Mouse (Mus musculus): ENCODE measurements around the gene Lrrc4c. TPM values are rescaled to one million over a fixed set of nuclear protein-coding genes. Genes with fewer than 3 reads are reported as not detected.
A peak's percentile ranks its signal among the peaks of the same experiment; 100 is the strongest.

Lrrc4c gene
- polyA plus RNA-seq, 1 experiment = 0.06 TPM

- TF ChIP-seq CTCF (IDR thresholded peaks at IDR 0.05; ENCODE audit: control insufficient read depth, insufficient read depth, insufficient replicate concordance, low read depth, low read length) = no peak
- no peak for TF ChIP-seq POLR2A (IDR thresholded peaks at IDR 0.05; ENCODE audit: control insufficient read depth, low read depth, low read length)
- Histone ChIP-seq H3K27me3 (ENCODE audit: control insufficient read depth, insufficient read depth, low read length) (no peaks in the 10 kb centered on the region), H3K4me3 (ENCODE audit: control insufficient read depth, low read depth, low read length) (peak overlapping the region; percentile 51), H3K36me3 (ENCODE audit: control insufficient read depth, insufficient read depth, low read length) (no peaks in the 10 kb centered on the region), H3K4me1 (ENCODE audit: control insufficient read depth, insufficient read depth, low read length) (peaks cover 4% of the 10 kb centered on the region; the same call in 1 of the 2 replicates), H3K27ac (ENCODE audit: control insufficient read depth, insufficient read depth, low read depth, low read length) (no peak overlapping the region)
Observed at GRCm38 (mm10) chr2:97467031-97467549, 1149.1 kb downstream of the Lrrc4c start.

- Histone ChIP-seq H3K4me3 (ENCODE audit: control insufficient read depth, low read depth, low read length) (no peak overlapping the region), H3K4me1 (ENCODE audit: control insufficient read depth, insufficient read depth, low read length) (peaks cover 4% of the 10 kb centered on the region; the same call in 1 of the 2 replicates), H3K27me3 (ENCODE audit: control insufficient read depth, insufficient read depth, low read length) (no peaks in the 10 kb centered on the region), H3K36me3 (ENCODE audit: control insufficient read depth, insufficient read depth, low read length) (no peaks in the 10 kb centered on the region), H3K27ac (ENCODE audit: control insufficient read depth, insufficient read depth, low read depth, low read length) (no peak overlapping the region)
- no peak for TF ChIP-seq CTCF (IDR thresholded peaks at IDR 0.05; ENCODE audit: control insufficient read depth, insufficient read depth, insufficient replicate concordance, low read depth, low read length)
- TF ChIP-seq POLR2A (IDR thresholded peaks at IDR 0.05; ENCODE audit: control insufficient read depth, low read depth, low read length) = no peak
Observed at GRCm38 (mm10) chr2:97467664-97468063, 1149.7 kb downstream of the Lrrc4c start.

GRCm38 (mm10) chr2:97468372-97468771 is 1150.4 kb downstream of the Lrrc4c start:
- Histone ChIP-seq H3K4me1 (ENCODE audit: control insufficient read depth, insufficient read depth, low read length) (peaks cover 4% of the 10 kb centered on the region; the same call in 1 of the 2 replicates), H3K27ac (ENCODE audit: control insufficient read depth, insufficient read depth, low read depth, low read length) (no peak overlapping the region), H3K27me3 (ENCODE audit: control insufficient read depth, insufficient read depth, low read length) (no peaks in the 10 kb centered on the region), H3K36me3 (ENCODE audit: control insufficient read depth, insufficient read depth, low read length) (no peaks in the 10 kb centered on the region), H3K4me3 (ENCODE audit: control insufficient read depth, low read depth, low read length) (no peak overlapping the region)
- TF ChIP-seq POLR2A (IDR thresholded peaks at IDR 0.05; ENCODE audit: control insufficient read depth, low read depth, low read length) = no peak
- TF ChIP-seq CTCF (IDR thresholded peaks at IDR 0.05; ENCODE audit: control insufficient read depth, insufficient read depth, insufficient replicate concordance, low read depth, low read length) = no peak

GRCm38 (mm10) chr2:97469396-97469795 is 1151.4 kb downstream of the Lrrc4c start:
- Histone ChIP-seq H3K27ac (ENCODE audit: control insufficient read depth, insufficient read depth, low read depth, low read length) (no peak overlapping the region), H3K36me3 (ENCODE audit: control insufficient read depth, insufficient read depth, low read length) (no peaks in the 10 kb centered on the region), H3K4me1 (ENCODE audit: control insufficient read depth, insufficient read depth, low read length) (peaks cover 4% of the 10 kb centered on the region; the same call in 1 of the 2 replicates), H3K4me3 (ENCODE audit: control insufficient read depth, low read depth, low read length) (no peak overlapping the region), H3K27me3 (ENCODE audit: control insufficient read depth, insufficient read depth, low read length) (no peaks in the 10 kb centered on the region)
- TF ChIP-seq POLR2A (IDR thresholded peaks at IDR 0.05; ENCODE audit: control insufficient read depth, low read depth, low read length) (no peak), CTCF (IDR thresholded peaks at IDR 0.05; ENCODE audit: control insufficient read depth, insufficient read depth, insufficient replicate concordance, low read depth, low read length) (no peak)

- Histone ChIP-seq H3K36me3 (ENCODE audit: control insufficient read depth, insufficient read depth, low read length) (no peaks in the 10 kb centered on the region), H3K4me3 (ENCODE audit: control insufficient read depth, low read depth, low read length) (no peak overlapping the region), H3K4me1 (ENCODE audit: control insufficient read depth, insufficient read depth, low read length) (no peaks in the 10 kb centered on the region), H3K27ac (ENCODE audit: control insufficient read depth, insufficient read depth, low read depth, low read length) (no peak overlapping the region), H3K27me3 (ENCODE audit: control insufficient read depth, insufficient read depth, low read length) (no peaks in the 10 kb centered on the region)
- TF ChIP-seq POLR2A (IDR thresholded peaks at IDR 0.05; ENCODE audit: control insufficient read depth, low read depth, low read length) = no peak
- no peak for TF ChIP-seq CTCF (IDR thresholded peaks at IDR 0.05; ENCODE audit: control insufficient read depth, insufficient read depth, insufficient replicate concordance, low read depth, low read length)
Observed at GRCm38 (mm10) chr2:97478175-97478924, 1160.4 kb downstream of the Lrrc4c start.

GRCm38 (mm10) chr2:97478925-97479298 is 1160.9 kb downstream of the Lrrc4c start:
- Histone ChIP-seq H3K27ac (ENCODE audit: control insufficient read depth, insufficient read depth, low read depth, low read length) (no peak overlapping the region), H3K36me3 (ENCODE audit: control insufficient read depth, insufficient read depth, low read length) (no peaks in the 10 kb centered on the region), H3K27me3 (ENCODE audit: control insufficient read depth, insufficient read depth, low read length) (no peaks in the 10 kb centered on the region), H3K4me3 (ENCODE audit: control insufficient read depth, low read depth, low read length) (no peak overlapping the region), H3K4me1 (ENCODE audit: control insufficient read depth, insufficient read depth, low read length) (no peaks in the 10 kb centered on the region)
- no peak for TF ChIP-seq CTCF (IDR thresholded peaks at IDR 0.05; ENCODE audit: control insufficient read depth, insufficient read depth, insufficient replicate concordance, low read depth, low read length)
- no peak for TF ChIP-seq POLR2A (IDR thresholded peaks at IDR 0.05; ENCODE audit: control insufficient read depth, low read depth, low read length)

GRCm38 (mm10) chr2:97484990-97485389 is 1167.0 kb downstream of the Lrrc4c start:
- H3K36me3 ChIP-seq (ENCODE audit: control insufficient read depth, insufficient read depth, low read length) = no peaks in the 10 kb centered on the region
- H3K27ac ChIP-seq (ENCODE audit: control insufficient read depth, insufficient read depth, low read depth, low read length) = no peak overlapping the region
- H3K27me3 ChIP-seq (ENCODE audit: control insufficient read depth, insufficient read depth, low read length) = no peaks in the 10 kb centered on the region
- TF ChIP-seq CTCF (IDR thresholded peaks at IDR 0.05; ENCODE audit: control insufficient read depth, insufficient read depth, insufficient replicate concordance, low read depth, low read length) (no peak), POLR2A (IDR thresholded peaks at IDR 0.05; ENCODE audit: control insufficient read depth, low read depth, low read length) (no peak)
- no peaks in the 10 kb centered on the region for H3K4me1 ChIP-seq (ENCODE audit: control insufficient read depth, insufficient read depth, low read length)
- H3K4me3 ChIP-seq (ENCODE audit: control insufficient read depth, low read depth, low read length) = no peak overlapping the region
